Mouse (Mus musculus): ENCODE measurements around the gene Phf19. TPM values are rescaled to one million over a fixed set of nuclear protein-coding genes. Genes with fewer than 3 reads are reported as not detected.

Gene Phf19
- polyA plus RNA-seq, 1 experiment from 2014 or later: 2.7 TPM

- H3K4me2 ChIP-seq (replicated peaks; ENCODE audit: low read depth): no peak overlapping the region
- no peak overlapping the region for H3K9ac ChIP-seq (ENCODE audit: low read depth, low read length)
- H3K4me1 ChIP-seq (replicated peaks; ENCODE audit: control insufficient read depth, insufficient read depth, low read length): no peaks in the 10 kb centered on the region
- TF ChIP-seq CTCF (IDR thresholded peaks at IDR 0.05; ENCODE audit: low read depth): no peak
- WGBS: 54% methylated on average over 2 of the region's 2 CpGs
- H3K36me3 ChIP-seq (ENCODE audit: control insufficient read depth, insufficient read depth): no peaks in the 10 kb centered on the region
- H3K4me3 ChIP-seq (ENCODE audit: low read depth, low read length): no peak overlapping the region
- H3K27me3 ChIP-seq (replicated peaks; ENCODE audit: control insufficient read depth, insufficient read depth, low read length): no peaks in the 10 kb centered on the region
- no peak overlapping the region for H3K27ac ChIP-seq (ENCODE audit: low read depth, low read length)
- ATAC-seq: no peak
- no peaks in the 10 kb centered on the region for H3K9me3 ChIP-seq (ENCODE audit: control insufficient read depth)
These were observed 6.3 kb upstream of the Phf19 start for GRCm38 (mm10) chr2:34920144-34920543.

DNA sequence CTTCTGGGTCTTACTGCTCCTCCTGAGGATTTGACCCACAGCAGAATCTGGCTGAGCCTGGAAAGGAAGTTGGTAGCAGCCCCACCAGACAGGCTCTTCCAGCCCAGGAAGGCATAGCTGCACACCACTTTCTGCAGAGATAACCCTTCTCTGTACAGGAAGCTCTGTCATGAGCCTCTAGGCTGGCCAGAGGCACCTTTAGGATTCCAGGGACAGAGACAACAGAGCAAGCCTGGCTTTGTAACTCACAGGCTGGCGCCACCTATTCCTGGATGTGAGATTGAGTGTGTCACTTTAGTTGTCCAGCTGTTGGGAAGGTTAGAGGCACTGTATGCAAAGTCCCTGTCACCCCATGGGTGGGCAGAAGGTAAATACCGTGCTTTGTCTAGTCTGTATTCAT lies 1.3 kb upstream of the Phf19 start:
- H3K4me3 ChIP-seq (ENCODE audit: low read depth, low read length): no peak overlapping the region
- H3K9ac ChIP-seq (ENCODE audit: low read depth, low read length): no peak overlapping the region
- H3K9me3 ChIP-seq (ENCODE audit: control insufficient read depth): no peaks in the 10 kb centered on the region
- TF ChIP-seq CTCF (IDR thresholded peaks at IDR 0.05; ENCODE audit: low read depth): no peak
- no peak overlapping the region for H3K27ac ChIP-seq (ENCODE audit: low read depth, low read length)
- H3K36me3 ChIP-seq (ENCODE audit: control insufficient read depth, insufficient read depth): peaks cover 7% of the 10 kb centered on the region; the same call in 1 of the 2 replicates
- ATAC-seq: no peak
- no peaks in the 10 kb centered on the region for H3K4me1 ChIP-seq (replicated peaks; ENCODE audit: control insufficient read depth, insufficient read depth, low read length)
- 76% methylated on average over 2 of the region's 2 CpGs for WGBS
- no peaks in the 10 kb centered on the region for H3K27me3 ChIP-seq (replicated peaks; ENCODE audit: control insufficient read depth, insufficient read depth, low read length)
- no peak overlapping the region for H3K4me2 ChIP-seq (replicated peaks; ENCODE audit: low read depth)

DNA sequence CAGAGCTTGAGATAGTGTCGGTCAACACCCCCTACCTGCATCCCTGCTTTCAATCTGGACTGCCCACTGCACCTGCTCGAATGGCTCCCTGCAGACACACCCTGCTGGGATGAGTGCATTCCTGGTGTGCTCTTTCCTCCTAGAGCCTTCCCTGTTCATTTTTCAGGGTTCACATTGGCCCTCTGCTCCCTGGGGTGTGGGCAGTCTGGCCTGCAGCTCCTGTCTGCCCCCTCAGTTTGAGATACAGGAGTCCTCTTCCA lies 927 bp upstream of the Phf19 start:
- no peak for TF ChIP-seq CTCF (IDR thresholded peaks at IDR 0.05; ENCODE audit: low read depth)
- Histone ChIP-seq H3K36me3 (ENCODE audit: control insufficient read depth, insufficient read depth) (peaks cover 9% of the 10 kb centered on the region; the same call in 1 of the 2 replicates), H3K27ac (ENCODE audit: low read depth, low read length) (no peak overlapping the region), H3K9me3 (ENCODE audit: control insufficient read depth) (no peaks in the 10 kb centered on the region), H3K27me3 (replicated peaks; ENCODE audit: control insufficient read depth, insufficient read depth, low read length) (no peaks in the 10 kb centered on the region), H3K4me1 (replicated peaks; ENCODE audit: control insufficient read depth, insufficient read depth, low read length) (no peaks in the 10 kb centered on the region), H3K4me2 (replicated peaks; ENCODE audit: low read depth) (peak overlapping the region; percentile 96), H3K9ac (ENCODE audit: low read depth, low read length) (no peak overlapping the region), H3K4me3 (ENCODE audit: low read depth, low read length) (no peak overlapping the region)
- WGBS: 21% methylated on average over 2 of the region's 2 CpGs
- peak; percentile 53 for ATAC-seq

DNA sequence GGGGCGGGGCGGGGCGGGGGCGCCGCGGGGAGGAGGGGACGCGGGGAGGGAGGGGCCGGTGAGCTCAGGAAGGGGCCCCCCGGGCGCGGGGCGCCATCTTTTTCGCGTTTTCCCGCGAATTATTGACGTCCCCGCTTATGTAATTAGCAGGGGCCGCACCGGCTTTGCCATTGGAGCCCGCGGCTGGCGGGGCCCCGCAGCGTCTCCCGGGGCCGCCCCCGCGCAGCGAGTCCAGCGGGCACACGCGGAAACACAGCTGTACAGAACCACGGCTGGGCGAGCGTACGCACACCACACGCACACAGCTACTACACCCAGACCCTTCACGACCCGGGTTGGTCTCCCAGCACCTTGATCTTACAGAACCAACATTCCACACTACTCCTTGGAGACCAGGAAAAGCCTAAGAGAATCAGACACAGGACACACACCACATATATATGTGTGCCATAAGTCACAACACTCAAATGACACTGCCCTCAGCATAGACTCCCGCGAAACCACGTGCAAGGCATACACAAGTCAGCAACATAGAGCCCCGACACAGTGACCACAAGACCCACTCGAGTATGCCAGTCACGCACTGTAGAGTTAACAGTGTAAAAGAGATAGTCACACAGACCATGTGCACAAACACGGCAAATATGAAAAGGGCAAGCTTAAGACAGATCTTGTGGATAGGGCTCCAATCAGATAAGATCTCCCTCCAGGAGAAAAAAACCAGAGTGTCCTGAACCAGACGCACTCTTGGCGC lies 420 bp upstream of the Phf19 start:
- H3K4me3 ChIP-seq (ENCODE audit: low read depth, low read length): peak overlapping the region; percentile 69
- WGBS: 2% methylated on average over 37 of the region's 50 CpGs
- peaks cover 14% of the 10 kb centered on the region for H3K36me3 ChIP-seq (ENCODE audit: control insufficient read depth, insufficient read depth)
- H3K27me3 ChIP-seq (replicated peaks; ENCODE audit: control insufficient read depth, insufficient read depth, low read length): no peaks in the 10 kb centered on the region
- H3K9me3 ChIP-seq (ENCODE audit: control insufficient read depth): no peaks in the 10 kb centered on the region
- H3K4me2 ChIP-seq (replicated peaks; ENCODE audit: low read depth): peak overlapping the region; percentile 96
- ATAC-seq: peak; percentile 61
- peak overlapping the region; percentile 21; the same call in 1 of the 2 replicates for H3K27ac ChIP-seq (ENCODE audit: low read depth, low read length)
- TF ChIP-seq CTCF (IDR thresholded peaks at IDR 0.05; ENCODE audit: low read depth): no peak
- H3K4me1 ChIP-seq (replicated peaks; ENCODE audit: control insufficient read depth, insufficient read depth, low read length): no peaks in the 10 kb centered on the region
- H3K9ac ChIP-seq (ENCODE audit: low read depth, low read length): peak overlapping the region; percentile 60

- peak overlapping the region; percentile 69 for H3K4me3 ChIP-seq (ENCODE audit: low read depth, low read length)
- peak overlapping the region; percentile 96; the same call in 1 of the 2 replicates for H3K4me2 ChIP-seq (replicated peaks; ENCODE audit: low read depth)
- ATAC-seq: no peak
- WGBS: 55% methylated on average over 7 of the region's 7 CpGs
- TF ChIP-seq CTCF (IDR thresholded peaks at IDR 0.05; ENCODE audit: low read depth): no peak
- H3K27ac ChIP-seq (ENCODE audit: low read depth, low read length): no peak overlapping the region
- no peaks in the 10 kb centered on the region for H3K27me3 ChIP-seq (replicated peaks; ENCODE audit: control insufficient read depth, insufficient read depth, low read length)
- H3K9ac ChIP-seq (ENCODE audit: low read depth, low read length): peak overlapping the region; percentile 60; the same call in 1 of the 2 replicates
- H3K36me3 ChIP-seq (ENCODE audit: control insufficient read depth, insufficient read depth): peaks cover 18% of the 10 kb centered on the region
- no peaks in the 10 kb centered on the region for H3K4me1 ChIP-seq (replicated peaks; ENCODE audit: control insufficient read depth, insufficient read depth, low read length)
- no peaks in the 10 kb centered on the region for H3K9me3 ChIP-seq (ENCODE audit: control insufficient read depth)
These were observed 1.2 kb downstream of the Phf19 start for GRCm38 (mm10) chr2:34912613-34913012.

- Histone ChIP-seq H3K27me3 (replicated peaks; ENCODE audit: control insufficient read depth, insufficient read depth, low read length) (no peaks in the 10 kb centered on the region), H3K9me3 (ENCODE audit: control insufficient read depth) (no peaks in the 10 kb centered on the region), H3K4me3 (ENCODE audit: low read depth, low read length) (no peak overlapping the region), H3K4me2 (replicated peaks; ENCODE audit: low read depth) (no peak overlapping the region), H3K9ac (ENCODE audit: low read depth, low read length) (no peak overlapping the region), H3K36me3 (ENCODE audit: control insufficient read depth, insufficient read depth) (peaks cover 18% of the 10 kb centered on the region), H3K27ac (ENCODE audit: low read depth, low read length) (no peak overlapping the region), H3K4me1 (replicated peaks; ENCODE audit: control insufficient read depth, insufficient read depth, low read length) (no peaks in the 10 kb centered on the region)
- WGBS: 88% methylated on average over 5 of the region's 5 CpGs
- ATAC-seq: no peak
- TF ChIP-seq CTCF (IDR thresholded peaks at IDR 0.05; ENCODE audit: low read depth): no peak
These were observed 2.0 kb downstream of the Phf19 start for GRCm38 (mm10) chr2:34911871-34912270.
